Mouse (Mus musculus) brain, embryonic 14.5 days (tissue): Measurements from ENCODE around the gene Tubg2.

ENCODE experiments used
- CTCF ChIP-seq: fragments of 200-500 bp; IDR thresholded peaks from 2 replicates; pipeline ENCODE4 v1.5.1; 2012; ENCODE audit warnings: inconsistent platforms, mild to moderate bottlenecking, moderate library complexity, borderline replicate concordance; ENCODE audit not compliant: insufficient read depth, insufficient read length; ENCODE audit errors: extremely low read depth
- POLR2A ChIP-seq: fragments of 200-500 bp; IDR thresholded peaks from 2 replicates; pipeline ENCODE4 v1.6.1; 2012; ENCODE audit warnings: mild to moderate bottlenecking, inconsistent platforms, borderline replicate concordance; ENCODE audit not compliant: poor library complexity, insufficient read depth, insufficient read length, severe bottlenecking; ENCODE audit errors: extremely low read depth

DNA sequence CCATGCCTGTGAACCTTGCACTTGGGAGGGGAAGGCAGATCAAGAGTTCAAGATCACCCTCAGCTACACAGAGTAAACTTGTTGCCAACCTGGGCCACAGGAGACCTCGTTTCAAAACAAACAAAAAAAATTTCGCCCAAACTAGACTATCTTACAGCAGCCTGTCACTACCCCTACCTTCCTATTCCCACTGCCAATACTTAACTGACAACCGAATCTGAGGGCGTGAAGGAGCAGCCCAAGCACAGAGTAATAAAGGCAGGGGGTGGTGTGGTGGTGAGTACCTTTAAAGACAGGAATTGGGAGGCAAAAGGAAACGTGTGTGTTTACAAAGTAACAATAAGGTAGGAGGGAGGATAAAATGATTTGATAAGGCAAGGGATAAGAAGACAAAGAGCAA is 45.0 kb upstream of the Tubg2 start:
- no peak for TF ChIP-seq POLR2A
- no peak for TF ChIP-seq CTCF
